Mouse (Mus musculus): Measurements from ENCODE around the gene Meis3. TPM values are rescaled to one million over a fixed set of nuclear protein-coding genes. Genes with fewer than 3 reads are reported as not detected.

Gene Meis3
- polyA plus RNA-seq, 1 experiment = not detected

DNA sequence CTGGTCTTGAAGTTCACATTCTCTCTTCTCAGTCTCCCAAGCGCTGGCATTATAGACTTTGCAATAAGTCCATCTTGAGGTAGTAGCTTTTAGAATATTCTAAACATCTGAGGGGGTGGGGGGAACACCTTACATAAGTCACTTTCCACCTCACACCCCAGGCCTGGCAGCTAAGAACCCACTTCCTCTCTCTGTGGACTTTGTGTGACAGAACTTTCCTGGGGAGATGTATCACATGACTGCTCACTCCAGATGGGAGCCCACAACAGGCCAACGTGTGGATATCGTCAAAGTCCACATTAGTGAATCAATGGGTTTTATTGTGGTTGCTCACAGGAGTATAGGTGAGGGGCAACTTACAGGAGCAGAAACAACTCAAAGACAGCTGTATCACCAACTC lies 18.8 kb downstream of the Meis3 start:
- TF ChIP-seq GATA1 (IDR thresholded peaks at IDR 0.05; ENCODE audit: low read length) = no peak

DNA sequence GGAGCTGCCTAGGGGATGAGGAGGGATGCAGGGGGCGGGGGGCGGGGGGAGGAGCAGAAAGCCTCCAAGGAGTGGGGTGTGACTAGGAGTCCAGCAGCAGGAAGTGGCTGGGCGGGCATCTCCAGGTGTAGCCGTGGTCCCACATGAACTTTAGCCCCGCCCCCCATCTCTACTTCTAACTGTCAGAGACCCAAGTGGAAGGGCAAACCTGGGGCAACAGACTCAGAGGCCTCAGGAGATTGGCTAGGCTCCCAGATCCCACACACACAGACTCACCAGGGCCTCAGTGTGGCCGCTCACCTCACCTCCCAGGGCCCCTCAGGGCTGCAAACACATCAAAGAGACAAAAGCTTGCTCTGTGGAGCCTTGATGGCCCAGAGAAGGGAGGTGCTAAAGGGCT lies 21.7 kb downstream of the Meis3 start:
- no peak for TF ChIP-seq GATA1 (IDR thresholded peaks at IDR 0.05; ENCODE audit: low read length)

DNA sequence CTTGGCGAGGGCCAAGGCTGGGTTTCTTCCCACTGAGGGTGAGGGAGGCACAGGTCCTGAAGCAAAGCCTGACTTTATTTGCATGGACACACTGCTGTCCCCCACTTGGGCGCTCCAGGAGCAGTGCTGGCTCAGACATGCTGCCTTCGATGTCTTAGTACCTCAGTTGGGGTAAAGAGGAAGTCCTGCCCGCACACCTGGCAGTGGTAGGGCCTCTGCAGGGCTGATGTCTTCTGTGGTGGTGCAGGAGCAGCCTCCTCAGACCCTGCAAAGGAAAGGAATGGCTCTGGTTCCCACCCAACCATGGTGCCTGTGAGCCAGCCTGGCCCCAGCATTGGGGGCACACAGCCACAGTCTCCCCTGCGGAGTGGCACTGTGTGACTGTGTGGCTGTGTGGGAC lies 22.3 kb downstream of the Meis3 start:
- no peak for TF ChIP-seq GATA1 (IDR thresholded peaks at IDR 0.05; ENCODE audit: low read length)

DNA sequence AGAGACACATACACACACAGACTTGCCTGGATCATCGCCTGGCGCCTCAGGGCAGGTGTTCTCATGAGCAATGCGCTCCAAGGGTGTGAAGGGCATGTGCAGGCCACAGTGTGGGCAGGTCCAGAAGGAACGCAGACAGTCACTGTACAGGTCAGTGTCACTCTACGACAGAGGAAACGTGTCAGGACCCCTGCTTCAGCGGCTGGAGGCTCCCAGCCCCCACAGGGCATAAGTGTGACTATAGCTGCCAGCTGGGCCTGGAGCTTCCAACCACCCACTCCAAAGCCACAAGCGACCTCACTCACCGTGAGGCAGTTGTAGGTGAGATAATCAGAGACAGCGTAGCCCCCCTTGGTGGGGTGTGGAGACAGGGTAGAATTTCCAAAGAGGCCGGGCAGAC lies 23.6 kb downstream of the Meis3 start:
- TF ChIP-seq GATA1 (IDR thresholded peaks at IDR 0.05; ENCODE audit: low read length) = no peak

DNA sequence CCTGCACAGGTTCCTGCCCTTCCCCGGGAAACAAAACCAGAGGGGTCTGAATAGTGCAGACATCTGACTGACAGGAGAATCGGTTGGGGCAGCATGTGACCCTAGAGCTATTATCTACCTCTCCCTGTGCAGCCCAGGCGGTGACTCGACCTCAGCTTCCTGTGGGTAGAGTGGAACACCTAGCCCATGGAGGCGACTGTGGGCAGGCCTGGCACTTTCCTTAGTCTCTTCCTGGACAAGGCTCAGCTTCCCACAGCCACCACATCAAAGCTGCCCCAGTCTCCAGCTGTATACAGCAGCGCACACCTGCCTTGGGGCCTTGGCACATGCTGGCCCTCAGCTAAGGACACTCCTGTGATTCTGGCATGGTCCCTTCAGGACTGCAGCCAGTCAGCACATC lies 26.2 kb downstream of the Meis3 start:
- TF ChIP-seq GATA1 (IDR thresholded peaks at IDR 0.05; ENCODE audit: low read length) = no peak

DNA sequence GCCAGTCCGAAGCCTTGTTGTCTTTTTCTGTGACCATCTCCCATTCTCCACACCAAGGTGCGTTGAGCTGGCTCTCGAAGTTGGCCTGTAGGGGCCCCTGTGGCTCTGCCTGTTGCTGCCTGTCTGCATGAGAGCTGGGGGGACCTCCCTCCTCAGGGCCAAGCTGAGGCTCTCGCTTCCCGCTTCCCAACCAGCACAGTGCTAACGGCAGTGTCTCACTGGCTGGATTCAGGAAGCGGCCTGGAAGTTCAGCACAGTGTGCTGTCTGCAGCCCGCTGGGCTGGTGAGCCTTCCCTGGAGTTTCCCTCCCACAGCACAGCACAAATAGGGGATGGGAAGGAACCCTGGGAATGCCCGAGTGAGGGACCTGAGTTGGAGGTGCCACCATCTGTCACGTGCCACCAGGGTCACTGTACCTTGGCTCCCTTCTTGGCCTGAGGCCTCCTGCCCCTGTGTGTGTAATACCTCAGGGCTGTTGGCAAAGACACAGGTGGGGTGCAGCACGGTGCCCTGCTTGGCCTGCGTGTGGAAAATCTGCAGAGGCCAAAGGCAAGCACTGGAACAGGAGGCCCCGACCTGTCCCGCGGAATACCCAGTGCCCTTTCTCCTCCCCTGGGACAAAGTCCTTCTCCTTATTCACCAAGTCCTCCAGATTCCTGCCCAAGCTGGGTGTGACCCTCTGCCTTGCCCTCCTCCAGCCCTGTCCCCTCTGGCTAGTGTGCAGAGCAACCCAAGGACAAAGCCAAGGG lies 28.0 kb downstream of the Meis3 start:
- no peak for TF ChIP-seq GATA1 (IDR thresholded peaks at IDR 0.05; ENCODE audit: low read length)

DNA sequence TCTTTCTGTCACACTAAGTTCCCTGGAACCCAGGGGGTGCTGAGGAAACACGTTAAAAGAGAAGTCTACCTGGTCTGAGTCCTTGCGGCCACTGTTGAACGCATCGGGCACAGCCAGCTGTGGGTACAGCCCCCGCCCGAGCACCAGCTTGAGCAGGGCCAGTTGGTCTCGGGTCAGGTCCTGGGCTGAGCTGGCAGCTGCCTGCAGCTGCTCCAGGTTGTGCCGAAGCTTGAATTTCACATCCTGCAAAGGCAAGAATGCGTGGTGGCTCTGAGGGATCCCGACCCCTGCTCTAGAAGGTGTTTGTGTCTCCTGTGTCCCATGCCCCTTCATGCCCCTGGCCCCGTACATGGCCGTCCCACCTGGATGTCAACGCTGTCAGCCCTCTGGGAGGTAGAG lies 28.6 kb downstream of the Meis3 start:
- TF ChIP-seq GATA1 (IDR thresholded peaks at IDR 0.05; ENCODE audit: low read length) = no peak

DNA sequence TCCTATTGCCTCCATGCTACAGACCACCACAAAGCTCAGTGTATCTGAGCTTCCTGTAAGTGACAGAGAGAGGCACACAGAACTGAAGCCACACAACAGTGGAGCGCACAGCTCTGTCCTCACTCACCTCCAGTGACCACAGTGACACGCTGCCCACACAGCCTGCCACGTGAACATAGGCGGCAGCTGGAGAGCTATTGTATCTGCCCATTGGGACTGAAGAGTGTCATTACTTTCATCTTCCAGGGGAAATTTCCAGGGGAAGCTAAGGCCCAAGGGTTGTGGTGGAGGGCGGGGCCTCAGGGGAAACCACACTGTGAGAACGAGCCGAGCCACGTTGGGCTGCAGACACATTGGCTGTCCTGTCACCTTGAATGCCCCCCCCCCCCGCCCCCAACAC lies 29.9 kb downstream of the Meis3 start:
- no peak for TF ChIP-seq GATA1 (IDR thresholded peaks at IDR 0.05; ENCODE audit: low read length)

DNA sequence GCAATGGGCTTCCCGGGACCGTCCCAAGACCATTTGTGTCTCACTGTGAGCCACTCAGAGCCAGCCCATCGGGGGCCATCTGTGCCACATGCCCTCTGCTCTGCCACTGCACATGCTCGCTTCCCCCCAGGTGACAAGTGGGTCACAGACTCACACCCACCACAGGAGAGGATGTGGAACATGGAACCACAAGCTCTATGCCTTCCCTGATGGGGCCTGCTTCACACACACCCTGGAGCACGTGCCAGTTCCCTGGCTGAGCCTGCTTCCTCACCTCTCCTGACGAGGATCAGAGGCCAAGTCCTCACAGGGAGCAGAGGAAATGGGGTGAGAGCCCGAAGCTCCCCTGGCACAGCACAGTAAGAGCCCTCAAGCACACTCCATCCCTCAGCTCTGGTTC lies 32.2 kb downstream of the Meis3 start:
- no peak for TF ChIP-seq GATA1 (IDR thresholded peaks at IDR 0.05; ENCODE audit: low read length)

DNA sequence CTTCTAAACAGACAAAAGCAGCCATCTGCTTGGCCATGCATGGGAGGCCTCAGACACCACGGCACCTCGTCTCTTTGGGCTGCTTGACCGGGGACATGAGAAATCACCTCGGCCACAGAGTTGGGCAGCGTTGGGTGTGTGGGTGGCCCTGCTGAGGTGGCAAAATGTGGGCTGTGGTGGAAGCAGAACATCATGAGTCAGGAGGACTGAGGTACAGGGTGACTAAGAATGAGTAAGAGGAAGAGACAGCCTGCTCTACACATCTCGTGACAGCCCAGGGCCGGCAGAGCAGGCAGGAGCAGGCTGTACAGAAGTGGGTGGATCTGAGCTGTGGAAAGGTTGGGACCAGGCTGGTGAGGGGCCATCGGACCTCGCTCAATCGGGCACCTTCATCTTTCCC lies 32.6 kb downstream of the Meis3 start:
- TF ChIP-seq GATA1 (IDR thresholded peaks at IDR 0.05; ENCODE audit: low read length) = no peak

DNA sequence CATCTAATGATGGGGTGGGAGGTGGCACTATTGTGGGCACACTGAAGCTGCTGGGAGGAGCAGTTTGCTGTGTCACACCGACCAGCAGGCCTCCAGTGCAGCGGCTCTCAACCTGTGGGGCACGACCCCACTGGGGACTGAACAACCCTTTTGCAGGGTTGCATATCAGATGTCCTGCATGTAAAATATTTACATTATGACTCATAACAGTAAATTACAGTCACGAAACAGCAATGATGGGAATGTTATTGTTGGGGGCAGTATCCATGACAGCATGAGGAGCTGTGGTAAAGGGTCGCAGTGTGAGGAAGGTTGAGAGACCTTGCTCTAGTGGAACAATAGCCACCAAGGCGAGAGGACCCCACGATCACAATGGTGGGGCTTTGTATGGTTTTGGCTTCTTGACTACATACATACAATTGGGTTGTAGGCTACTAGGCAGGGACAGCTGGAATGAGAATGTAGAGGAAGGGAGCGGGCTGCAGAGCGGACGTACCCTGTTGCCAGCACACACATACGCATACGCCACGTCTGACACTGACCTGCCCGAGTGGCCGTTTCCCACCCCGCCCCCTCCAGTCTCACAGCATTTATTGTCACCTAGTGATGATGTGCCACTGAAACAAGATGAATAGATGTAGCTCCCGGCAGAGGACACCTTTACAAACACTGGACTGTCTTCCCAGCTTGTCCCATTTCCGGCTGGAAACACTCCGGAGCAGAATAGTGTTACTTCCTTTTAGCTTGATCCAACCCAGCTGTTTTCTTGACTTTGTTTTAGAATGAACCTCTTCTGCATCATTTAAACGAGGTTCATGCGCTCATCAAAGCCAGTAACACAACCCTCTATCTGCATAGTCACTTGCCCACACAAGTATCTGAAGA lies 34.1 kb downstream of the Meis3 start:
- no peak for TF ChIP-seq GATA1 (IDR thresholded peaks at IDR 0.05; ENCODE audit: low read length)

DNA sequence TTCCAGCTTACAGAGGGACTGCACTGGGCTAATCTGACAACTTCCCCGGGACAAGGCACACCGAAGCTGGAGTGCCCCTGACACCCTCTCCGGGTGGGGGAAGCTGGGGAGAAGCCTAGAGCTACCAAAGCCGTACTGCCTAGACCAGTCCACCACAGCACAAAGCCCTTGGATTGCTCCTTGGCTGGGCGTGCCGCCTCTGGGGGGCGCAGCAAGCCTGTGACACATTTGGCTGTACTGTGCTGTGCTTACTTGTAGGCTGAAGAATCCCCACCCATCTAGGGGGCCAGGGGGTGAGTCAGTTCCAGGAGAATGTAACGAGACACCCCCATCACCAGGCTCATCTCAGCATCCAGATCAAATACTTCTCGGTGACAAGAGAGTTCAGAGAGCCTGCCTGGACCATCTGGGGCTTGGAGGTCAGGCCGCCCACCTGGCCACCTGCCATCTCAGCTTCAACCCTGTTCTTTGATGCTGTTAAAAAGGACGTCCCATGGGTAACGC lies 36.0 kb downstream of the Meis3 start:
- no peak for TF ChIP-seq GATA1 (IDR thresholded peaks at IDR 0.05; ENCODE audit: low read length)

DNA sequence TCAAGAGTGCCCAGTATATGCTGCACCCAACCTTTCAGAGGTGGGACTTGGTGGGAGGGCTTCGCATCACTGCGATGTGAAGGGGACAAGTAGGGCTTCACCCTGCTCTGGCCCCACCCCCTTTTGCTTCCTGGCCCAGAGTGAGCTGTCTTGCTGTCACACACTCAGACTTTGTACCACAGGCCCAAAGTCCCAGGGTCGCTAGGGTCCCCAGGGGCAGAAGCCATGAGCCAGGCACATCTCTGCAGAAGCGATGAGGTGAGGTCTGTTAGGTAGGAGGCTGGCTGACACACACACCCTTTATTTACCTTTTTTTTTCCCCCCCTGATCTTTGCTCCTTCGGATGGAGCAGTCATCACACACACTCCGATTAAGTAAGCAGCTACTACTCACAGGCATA lies 38.3 kb downstream of the Meis3 start:
- TF ChIP-seq GATA1 (IDR thresholded peaks at IDR 0.05; ENCODE audit: low read length) = no peak

DNA sequence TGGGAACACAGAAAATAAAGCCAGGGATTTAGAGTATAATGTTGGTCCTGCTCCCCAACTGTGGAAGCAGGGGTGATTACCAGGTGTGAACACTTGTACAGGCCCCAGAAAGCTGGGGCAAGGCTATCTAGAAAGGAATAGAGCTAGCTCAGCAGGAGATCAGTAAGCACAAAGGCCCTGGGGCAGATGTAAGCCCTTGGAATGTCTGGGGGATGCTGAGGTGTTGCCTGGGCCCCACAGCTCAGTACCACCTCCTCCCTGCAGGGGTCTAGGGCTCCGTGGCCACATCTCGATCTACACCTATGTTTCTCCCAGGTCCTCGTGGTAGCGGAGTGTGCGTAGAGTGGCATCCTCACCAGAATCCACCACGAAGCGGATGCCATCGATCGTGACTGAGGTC lies 39.1 kb downstream of the Meis3 start:
- no peak for TF ChIP-seq GATA1 (IDR thresholded peaks at IDR 0.05; ENCODE audit: low read length)

DNA sequence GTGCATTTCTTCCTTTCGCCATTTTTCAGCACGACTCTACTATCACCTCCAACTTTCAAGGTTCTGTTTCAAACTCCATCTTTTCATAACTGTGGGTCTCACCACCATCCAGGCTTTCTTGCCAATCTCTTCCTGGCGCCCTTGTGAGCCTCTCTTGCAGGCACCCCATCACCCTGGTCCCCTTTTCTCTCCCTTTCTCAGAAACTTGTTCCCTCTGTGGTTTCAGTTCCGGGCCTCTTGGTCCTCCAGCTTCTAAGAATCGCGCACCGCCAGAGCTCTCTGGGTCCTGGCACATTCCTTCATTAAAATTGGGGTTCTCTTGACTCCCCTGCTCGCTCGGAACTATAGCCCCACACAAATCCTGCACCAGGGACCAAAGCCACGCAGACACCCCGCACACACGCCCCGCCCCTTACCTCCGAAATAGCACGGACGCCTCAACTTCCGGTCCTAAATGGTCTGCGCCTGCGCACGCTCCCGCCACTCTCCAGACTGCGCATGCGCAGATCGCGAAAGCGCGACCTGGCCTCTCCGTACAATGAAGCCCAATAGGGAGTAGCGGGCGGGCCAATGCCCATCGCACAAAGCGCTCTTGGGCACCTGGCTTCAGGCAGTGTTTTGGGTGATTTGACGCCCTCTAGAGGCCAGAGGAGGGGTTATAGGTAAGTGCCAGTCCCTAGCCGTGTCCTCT lies 46.8 kb downstream of the Meis3 start, which contains the start of gene Dhx34:
Dhx34 (minus strand) TSS at position 456 of the 691 bp plus-strand sequence.
- TF ChIP-seq GATA1 (IDR thresholded peaks at IDR 0.05; ENCODE audit: low read length) = no peak

DNA sequence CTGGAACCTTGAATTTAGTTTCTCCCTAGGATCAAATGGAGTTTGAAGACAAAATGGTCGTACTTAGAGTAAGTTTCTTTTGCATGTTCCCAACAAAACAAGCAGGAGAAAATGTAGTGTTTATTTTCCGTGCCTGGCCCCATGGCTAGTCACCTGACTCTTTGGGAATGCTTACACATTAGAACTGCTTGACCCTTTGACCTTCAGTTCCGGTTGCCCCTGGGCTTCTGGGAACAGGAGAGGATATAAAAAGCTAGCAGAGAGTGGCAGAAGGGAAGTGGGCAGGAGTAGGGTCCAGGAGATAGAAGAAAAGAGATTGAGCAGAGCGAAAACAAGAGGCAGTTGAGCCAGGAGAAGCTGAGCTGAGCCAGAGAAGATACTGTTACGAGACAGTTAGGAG lies 55.0 kb downstream of the Meis3 start:
- no peak for TF ChIP-seq GATA1 (IDR thresholded peaks at IDR 0.05; ENCODE audit: low read length)

Other genes with a start within 250 kb of the Meis3 start
- gene Nop53, start 229.0 kb upstream of the Meis3 start, polyA plus RNA-seq (2012) = 874 and 894 TPM in 2 replicates
- 0.31 and 0.33 TPM in 2 replicates for gene Ehd2, start 207.5 kb upstream of the Meis3 start, polyA plus RNA-seq (2012)
- 82.3 and 97.4 TPM in 2 replicates for gene Bicra, start 127.2 kb upstream of the Meis3 start, polyA plus RNA-seq (2012)
- 0.01 TPM in 1 of 2 replicates, not detected in the other for gene Zfp541, start 113.3 kb upstream of the Meis3 start, polyA plus RNA-seq (2012)
- gene Napa, start 76.6 kb upstream of the Meis3 start, polyA plus RNA-seq (2012) = 271 and 283 TPM in 2 replicates
- 32.6 and 47.9 TPM in 2 replicates for gene Kptn, start 55.2 kb upstream of the Meis3 start, polyA plus RNA-seq (2012)
- gene Slc8a2, start 45.3 kb upstream of the Meis3 start, polyA plus RNA-seq (2012) = 0.01 TPM in 2 replicates
- 26.6 and 27.1 TPM in 2 replicates for gene Dhx34, start 46.9 kb downstream of the Meis3 start, polyA plus RNA-seq (2012)
- gene C5ar2, start 69.1 kb downstream of the Meis3 start, polyA plus RNA-seq (2012) = 0.08 and 0.14 TPM in 2 replicates
- 0.02 TPM in 1 of 2 replicates, not detected in the other for gene C5ar1, start 84.5 kb downstream of the Meis3 start, polyA plus RNA-seq (2012)
- gene Inafm1, start 98.5 kb downstream of the Meis3 start, polyA plus RNA-seq (2012) = 326 and 427 TPM in 2 replicates
- gene Ccdc9, start 111.7 kb downstream of the Meis3 start, polyA plus RNA-seq (2012) = 142 and 204 TPM in 2 replicates
- 226 and 291 TPM in 2 replicates for gene Bbc3, start 133.3 kb downstream of the Meis3 start, polyA plus RNA-seq (2012)
- 68.2 and 92.9 TPM in 2 replicates for gene Sae1, start 212.7 kb downstream of the Meis3 start, polyA plus RNA-seq (2012)
- gene Zc3h4, start 225.8 kb downstream of the Meis3 start, polyA plus RNA-seq (2012) = 180 and 224 TPM in 2 replicates

All from G1E-ER4 (cell line).